Mouse (Mus musculus) heart, adult 8-10 months (tissue): ENCODE measurements around the gene Igsf21. TPM values are rescaled to one million over a fixed set of nuclear protein-coding genes. Genes with fewer than 3 reads are reported as not detected.

ENCODE experiments used
- DNase-seq: peaks from one replicate; pipeline ENCODE4 v3.0.0; 2022; ENCODE audit warnings: low spot score
- total RNA-seq, 4 experiments: library from RNA; stranded (reverse); gene quantifications; 2 replicates each; pipeline ENCODE4 v1.2.4; 2022

Gene Igsf21
- total RNA-seq, 4 experiments from 2014 or later, result 0.12 to 0.52 (median 0.14) TPM; not detected in 1

DNA sequence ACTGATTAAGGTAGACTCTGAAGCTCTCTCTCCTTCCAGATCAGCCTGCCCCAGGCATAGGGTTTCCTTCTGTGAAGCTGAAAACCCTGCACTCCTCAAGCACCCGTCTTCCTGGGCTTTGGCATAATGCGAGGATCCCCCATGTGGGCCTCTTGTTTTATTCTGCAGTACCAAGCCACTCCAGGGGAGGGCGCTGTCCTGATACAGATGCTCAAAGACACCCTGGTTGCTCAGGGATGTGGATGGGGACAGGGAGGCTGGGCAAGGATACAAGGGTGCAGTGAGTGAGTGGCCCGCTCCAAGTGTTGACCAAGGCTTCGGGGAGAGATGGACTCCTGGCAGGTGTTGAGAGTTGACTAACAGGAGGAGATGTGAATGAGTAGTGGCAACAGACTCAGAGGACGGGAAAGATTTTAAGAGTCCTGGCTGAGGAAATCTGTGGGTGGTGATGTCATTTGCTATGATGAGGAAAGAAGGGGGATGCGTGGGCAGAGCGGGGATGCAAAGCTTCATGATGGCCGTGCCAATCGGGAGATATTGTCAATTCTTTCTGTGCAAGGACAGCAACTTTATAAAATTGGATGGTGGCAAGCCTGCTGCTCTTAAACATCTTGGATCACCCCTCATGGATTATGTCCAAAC, 102.6 kb downstream of the Igsf21 start:
- DNase-seq, result no peak

DNA sequence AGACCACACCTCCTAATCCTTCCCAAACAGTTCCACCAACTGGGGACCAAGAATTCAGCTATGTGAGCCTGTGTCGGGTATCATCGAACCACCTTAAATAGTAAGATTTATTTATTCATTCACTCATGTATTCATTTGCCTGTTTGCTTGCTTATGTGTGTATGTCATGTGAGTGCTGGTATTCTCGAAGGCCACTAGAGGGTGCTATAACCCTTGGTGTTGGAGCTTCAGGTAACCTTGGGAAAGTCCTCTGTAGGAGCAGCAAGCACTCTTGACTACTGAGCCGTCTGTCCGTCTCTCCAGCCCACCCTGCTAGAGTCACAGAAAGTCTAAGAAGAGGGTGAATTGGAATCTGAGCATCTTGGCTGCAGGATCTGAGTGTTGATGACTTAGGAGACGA, 103.4 kb downstream of the Igsf21 start:
- DNase-seq, result no peak

DNA sequence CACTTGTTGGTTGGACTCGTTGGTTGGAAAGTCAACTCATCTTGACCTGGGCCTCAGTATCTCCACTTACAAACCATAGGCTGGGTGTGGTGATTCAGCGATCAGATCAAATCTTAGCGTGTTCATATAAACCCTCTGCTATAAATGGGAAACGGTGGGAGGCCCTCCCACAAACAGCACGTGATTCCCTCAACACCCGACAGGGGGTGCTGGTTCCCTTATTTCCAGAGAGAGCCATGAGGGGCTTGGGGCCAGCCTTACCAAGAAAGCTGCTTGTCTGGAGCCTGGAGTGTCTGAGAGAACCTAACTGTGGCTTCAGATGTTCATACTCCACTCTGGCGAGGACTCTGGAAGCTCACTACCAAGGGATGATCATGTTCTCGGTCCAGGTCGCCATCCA, 106.1 kb downstream of the Igsf21 start:
- no peak for DNase-seq

DNA sequence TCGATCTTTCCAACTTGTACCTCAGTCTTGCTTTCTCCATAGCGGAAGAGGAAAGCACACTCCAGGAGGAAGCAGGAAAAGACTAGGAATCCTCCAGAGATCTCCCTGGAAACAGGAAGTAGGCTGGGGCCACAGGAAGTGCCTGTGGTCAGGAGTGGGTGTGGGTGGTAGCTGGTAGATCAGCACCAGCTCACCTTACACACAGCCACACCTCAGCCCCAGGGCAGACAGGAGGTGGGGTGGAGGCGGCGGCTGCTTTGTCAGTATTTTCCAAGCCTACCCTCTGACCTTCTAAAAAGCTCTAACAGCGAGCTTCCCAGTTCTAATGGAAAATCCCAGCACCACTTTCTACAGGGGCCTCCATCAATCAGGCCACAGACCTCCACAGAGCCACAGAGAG, 107.7 kb downstream of the Igsf21 start:
- no peak for DNase-seq

DNA sequence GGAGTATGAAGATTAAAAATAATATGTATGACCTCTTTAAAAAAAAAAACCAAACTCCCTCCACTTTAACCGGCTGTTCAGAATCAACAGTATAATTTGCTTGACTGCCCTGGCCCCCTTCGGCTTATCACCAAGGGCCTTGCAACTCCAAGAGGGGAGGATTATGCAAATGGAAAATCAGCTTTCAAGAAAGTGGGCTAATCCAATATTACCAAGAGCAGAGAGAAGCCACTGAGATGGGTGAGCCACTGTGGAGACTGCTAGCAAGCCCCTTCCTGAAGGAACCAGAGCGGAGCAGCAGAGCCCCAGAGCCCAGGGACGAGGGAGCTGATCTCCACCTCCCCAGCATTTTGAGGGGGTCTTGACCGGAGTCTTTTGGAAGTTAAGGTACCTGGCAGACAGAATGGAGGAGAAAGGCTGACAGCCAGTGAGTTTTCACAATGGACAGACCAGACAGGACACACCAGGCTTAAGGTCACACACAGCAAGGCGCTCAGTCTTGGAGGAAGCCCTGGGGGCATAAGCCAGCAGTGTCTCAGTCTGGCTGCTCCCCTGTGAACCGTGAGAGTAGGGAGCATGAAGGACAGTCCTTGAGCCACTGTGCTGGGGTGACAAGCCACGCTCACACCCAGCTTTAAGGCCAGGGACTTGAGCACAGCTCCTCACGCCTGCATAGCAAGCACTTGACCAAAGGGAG, 114.8 kb downstream of the Igsf21 start:
- no peak for DNase-seq

DNA sequence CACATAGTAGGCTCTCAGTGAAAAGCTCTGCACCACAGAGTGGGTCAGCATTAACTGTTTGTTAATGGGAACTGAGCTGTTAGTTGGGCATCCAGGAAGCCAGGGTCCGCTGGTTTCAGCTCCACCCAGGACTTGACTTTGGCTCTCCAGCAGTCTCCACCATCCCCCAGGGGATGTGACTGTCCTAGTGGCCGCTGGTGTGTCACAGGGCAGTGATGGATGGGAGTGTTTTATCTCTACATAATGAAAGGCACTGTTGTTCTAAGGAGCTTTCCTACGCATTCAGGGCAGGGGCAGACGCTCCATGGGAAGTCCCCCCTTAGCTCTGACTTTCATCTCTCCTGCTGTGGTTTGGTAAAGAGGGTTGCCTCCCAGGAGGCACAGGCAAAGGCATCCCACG, 115.4 kb downstream of the Igsf21 start:
- DNase-seq, result no peak

DNA sequence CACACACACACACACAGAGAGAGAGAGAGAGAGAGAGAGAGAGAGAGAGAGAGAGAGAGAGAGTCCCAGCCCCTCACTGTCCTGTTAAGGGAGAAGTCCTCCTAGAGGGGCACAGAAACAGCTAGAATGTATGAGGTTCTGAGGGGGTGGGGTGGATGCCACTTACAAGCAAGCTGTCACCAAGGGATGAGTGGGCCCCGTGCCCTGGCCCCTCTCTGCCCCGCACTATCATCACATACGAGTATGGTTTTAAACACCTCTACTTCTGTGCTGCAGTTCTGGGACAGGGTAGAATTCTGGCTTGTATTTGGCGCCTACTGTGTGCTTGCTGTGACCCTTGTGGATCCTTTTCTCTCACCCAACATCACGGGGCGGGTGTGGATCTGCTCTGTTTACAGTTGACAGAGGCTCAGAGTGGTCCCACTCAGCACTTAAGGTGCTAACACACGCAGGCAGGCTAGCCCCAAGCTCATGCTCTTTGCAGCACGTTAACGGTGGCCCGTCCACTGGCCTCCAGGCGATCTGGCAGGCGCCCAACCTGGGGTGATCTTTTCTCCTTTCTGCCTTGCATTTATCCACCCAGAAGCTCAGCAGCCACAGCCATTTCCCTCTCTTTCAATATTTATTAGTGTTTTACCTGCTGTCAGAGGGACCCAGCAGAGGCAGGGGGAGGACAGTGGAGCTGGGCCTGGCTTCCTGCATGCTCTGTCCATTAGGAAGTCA, 116.9 kb downstream of the Igsf21 start:
- no peak for DNase-seq

DNA sequence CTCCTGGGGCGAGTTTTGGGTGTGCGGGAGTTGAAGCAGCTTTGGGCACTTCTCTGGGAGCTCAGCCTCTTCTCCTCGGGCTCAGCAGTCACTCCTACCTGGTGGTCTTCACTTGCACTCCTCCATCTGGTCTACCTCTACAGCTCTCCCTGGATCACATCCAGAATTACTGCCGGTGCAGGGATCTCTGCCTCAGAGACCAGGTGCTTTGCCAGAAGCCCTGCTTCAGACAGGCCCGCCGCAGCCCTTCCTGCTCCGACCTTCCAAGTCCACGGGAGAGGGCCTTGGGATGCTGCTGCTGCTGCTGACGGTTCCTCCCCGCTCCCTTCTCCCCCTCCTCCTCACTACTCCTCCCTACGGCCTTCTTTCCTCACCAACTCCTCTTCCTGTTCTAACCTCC, 118.5 kb downstream of the Igsf21 start:
- DNase-seq, result no peak

DNA sequence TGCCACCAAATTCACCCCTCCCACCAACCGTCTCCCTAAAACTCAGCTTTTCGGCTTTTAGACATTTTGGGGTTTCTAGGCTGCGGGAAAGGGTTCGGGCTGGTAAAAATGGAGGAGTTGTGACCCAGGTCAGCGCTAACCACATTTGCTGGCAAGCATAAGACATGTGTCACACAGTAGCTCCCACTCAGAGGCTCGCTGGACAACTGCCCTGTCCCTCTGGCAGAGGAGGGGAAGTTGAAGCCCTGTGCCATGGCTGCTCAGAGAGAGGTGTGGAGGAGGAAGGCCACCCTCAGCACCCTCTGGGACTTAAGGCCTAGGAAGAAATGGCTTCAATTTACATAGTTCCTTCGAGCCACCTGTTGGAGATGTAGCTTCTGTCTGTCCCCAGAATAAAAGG, 120.8 kb downstream of the Igsf21 start:
- no peak for DNase-seq

DNA sequence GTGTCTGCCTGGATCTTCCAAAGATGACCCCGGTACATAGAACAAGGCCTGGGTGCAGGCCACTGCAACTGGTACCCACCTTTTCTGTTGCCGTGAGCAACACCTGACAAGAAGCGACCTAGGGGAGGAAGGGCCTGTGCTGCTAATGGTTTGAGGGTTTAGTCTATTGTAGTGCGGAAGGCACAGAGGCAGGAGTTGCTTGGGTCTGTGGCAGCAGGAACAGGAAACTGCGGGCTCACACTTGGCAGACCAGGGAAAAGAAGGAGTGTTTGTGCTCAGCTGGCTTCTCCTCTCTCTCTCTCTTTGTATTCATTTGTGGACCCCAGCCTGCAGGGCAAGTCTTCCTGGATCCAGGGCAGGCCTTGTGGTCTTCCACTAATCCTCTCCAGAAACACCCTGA, 124.0 kb downstream of the Igsf21 start:
- no peak for DNase-seq

DNA sequence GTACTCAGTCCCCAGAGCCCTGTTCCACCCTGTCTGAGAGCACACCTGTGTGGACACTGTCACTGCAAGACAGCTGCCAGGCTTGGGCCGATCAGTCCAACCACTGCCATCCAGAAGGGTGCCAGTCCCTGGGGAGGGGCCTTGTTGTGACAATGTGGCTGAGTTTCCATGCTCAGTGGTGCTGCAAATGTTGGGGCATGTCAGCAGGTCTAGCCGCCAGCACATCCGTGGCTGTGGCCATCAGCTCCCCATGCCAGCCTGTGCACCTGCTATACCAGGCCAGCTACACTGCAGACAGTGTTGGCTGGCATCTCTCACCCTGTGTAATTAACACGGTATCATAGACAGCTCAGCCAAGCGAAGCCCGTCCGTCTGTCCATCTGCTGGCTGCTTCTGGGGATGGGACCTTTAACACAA, 129.3 kb downstream of the Igsf21 start:
- no peak for DNase-seq

DNA sequence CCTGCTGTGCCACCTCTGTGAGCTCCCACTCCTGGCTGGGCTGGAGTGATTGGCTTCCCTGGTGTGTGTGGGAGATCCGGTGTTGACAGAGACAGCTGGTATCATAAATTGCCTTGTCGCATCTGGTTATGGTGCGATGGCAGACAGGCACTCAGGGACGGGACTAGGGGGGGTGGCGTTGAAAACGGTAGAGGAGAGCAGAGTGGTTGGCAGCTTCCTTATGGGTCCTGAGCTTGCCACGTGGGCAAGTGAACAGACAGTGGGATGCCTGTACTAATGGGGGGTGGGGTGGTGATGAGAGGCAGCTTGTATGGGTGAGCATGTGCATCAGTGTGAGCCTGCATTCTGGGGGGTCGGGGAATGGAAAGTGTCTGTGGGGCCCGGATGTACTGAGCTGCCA, 130.8 kb downstream of the Igsf21 start:
- no peak for DNase-seq

DNA sequence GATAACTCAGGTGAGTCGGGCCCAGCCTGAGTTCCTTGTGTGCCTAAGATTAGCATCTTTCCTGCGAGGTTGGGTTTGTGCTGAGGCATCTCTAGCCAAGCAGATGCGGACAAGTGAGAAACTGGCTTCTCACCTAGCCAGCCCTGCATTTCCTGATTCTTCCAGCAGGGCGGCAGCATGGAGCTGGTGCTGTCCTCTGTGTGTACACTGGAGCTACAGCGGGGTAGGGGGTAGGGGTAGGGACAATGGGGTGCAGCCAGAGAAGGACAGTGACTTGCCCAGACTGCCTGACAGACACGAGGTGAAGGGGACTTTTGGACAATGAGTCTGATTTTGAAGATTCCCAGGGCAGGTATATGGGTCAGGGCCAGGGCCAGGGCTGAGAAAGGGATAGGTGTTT, 131.5 kb downstream of the Igsf21 start:
- DNase-seq, result no peak

DNA sequence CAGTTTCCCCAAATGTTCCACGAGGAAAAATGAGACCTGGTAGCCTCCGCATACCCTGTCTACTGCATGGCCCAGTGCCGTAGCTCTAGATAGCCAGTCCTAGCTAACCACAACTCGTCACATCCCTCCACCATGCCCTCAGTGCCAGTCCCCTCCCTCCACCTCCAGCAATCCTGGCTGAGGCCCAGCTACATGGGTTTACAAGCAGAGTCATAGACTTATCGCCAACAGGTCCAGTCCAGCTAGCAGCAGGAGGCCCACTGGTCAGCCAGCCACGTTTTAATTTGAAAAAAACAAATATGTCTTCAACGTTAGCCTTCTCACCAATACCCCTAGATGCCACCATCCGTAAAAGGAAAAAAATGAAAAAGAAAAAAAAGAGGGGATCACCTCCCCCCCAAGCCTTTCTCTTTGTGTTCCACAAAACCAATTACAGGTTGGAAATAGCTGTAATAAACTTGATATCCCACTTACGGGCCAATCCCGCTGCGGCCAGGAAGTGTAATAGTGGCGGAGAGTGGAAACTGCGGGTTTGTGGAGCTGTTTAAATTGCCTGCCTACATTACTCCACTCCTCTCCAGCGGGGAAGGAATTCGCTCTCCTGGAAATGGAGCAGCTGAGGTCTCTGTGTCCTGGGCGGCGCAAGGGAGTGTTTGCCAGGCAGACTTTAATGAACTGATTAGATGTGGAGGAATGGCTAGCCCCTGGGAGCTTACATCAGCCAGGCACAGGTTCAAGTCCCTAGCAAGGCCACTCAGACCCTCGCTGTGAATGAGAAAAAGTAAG, 132.7 kb downstream of the Igsf21 start:
- DNase-seq, result no peak

DNA sequence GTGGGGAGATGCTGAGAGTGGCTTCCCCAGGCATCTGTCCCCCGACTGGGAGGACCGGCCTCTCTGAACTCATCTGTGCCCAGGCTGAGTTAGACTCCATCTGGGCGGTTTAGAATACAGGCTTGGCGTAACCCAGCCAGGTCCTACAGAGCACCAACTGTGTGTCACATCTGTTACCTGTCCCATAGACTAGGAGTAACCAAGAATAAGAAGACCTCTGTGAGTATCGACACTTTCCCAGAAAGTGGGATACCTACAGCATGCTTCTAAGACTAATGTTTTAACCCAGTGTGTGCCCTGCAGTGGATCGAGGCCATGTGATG, 137.0 kb downstream of the Igsf21 start:
- DNase-seq, result no peak

DNA sequence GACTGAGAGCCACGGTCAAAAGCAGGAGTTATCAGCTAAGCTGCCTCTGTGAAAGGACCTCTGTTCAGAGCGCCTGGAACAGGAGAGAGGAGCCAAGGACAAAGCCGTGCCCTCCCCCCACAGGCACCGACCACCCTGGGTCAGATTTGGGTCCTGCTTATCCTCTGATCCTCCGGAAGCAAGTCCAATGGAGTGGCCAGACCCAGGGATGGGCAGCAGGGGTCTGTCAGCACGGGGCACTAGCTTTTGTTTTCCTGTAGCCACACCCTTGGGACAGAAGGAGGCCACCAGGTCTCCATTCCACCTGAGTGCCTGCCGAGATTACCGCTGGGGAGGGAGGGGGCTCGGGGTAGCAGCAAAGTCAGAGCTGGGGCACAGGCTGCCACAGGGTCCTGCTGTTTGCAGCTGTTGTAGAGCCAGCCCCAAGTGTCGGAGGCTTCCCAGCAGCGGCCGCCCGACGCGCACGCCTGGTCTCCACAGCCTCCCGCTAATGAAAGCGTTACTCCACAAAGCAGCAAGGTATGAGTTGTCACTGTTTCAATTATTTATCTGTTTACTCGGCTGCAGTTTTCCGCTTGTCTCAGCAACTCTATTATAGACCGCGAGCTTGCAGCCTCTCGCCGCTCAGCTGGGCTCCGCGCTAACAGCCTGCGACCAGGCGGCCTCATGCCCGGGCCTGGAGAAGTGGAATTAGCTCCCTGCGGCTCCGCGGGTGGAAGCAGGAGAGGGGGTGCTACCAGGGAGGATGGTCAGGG, 137.5 kb downstream of the Igsf21 start:
- DNase-seq, result no peak

DNA sequence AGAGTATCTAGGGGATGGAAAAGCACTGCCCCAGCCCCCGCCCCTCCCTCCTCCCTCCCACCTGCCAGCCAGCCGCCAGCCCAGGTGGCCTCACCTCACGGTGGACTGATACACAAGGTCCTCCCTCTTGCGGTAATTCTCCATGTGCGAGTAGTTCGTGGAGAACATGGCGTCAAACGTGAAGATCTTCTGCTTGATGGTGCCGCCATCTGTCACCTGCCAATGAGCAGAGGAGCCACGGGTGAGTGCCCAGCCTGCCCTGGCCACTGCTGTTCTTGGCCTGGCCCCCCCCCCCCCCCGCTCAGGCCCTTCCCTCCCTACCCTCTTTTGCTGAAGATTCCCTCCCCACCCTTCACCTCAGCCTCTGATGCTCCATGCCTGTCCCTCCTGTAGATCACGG, 139.4 kb downstream of the Igsf21 start:
- DNase-seq, result no peak

DNA sequence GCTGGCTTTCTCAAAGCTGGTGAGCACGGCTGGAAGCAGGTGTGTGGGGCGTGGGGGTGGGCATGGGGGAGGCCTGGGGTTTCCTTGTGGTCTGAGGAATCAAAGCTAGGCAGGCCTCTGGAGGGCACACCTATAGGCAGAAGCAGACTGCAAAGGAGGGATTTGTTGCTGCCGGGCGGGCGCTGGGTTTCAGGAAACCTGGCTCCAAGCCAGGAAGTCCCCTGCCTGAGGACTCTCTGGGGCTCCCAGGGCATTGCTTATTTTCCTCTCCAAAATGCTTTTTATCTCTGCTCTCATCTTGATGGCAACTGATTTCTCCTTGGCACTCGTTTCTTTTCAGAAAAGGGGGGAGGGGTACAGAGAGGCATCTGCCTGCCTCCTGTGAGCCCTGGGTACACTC, 141.8 kb downstream of the Igsf21 start:
- no peak for DNase-seq

DNA sequence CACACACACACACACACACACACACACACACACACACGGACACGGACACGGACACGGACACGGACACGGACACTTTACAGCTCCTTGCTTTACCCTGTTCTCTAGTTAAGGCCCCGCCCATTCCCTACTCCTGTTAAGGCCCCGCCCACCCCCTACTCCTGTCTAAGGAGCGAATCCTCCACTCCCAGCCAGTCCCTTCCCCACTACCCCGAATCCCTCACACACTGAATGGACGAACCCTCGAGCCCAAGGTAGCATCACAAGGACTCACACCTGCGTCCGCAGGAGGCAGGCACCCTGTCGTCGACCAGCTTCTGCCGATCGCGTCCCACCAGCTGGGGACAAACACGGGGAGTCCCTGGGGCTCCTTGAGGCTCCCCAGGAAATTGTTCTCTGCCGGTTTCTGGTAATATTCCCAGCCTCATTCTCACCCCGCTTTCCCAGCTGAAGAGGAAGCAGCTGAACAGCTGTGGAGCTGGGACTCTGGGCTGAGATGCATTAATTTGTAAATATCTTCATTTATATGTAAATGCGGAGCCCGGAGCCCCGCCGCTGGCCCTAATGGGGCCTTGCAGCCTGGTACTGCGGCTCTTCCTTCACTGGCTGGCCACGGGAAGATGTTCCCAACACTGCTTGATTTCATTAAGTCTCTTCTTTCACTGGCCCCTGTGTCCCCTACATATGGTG, 143.1 kb downstream of the Igsf21 start:
- DNase-seq, result no peak

DNA sequence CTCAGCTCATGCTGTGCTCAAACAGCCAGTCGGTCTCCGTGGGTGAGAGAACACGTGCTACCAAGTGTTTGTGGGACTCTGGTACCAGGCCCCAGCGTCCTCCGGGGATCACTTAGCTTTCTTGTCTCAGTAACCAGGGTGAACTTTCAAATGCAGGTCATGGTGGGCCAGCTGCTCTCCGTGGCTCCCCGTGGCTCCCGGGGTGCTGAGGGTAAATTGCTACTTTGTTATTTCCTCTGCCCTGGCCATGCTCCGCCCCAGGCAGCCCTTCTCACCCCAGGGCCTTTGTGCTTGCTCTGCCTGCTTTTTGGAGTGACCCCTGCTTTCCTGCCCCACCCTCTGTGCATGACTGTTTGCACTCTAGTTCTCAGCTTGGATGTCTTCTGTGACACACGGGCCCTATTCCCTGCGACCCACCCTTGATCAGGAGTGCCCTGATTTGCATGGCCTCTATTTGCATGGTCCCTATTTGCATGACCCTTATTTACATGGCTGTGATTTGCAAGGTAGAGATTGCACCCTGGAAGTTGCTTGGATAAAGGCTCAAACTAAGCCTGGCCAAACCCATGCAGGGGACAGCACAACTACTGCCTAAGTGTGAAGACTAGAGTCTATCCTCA, 143.9 kb downstream of the Igsf21 start:
- no peak for DNase-seq

DNA sequence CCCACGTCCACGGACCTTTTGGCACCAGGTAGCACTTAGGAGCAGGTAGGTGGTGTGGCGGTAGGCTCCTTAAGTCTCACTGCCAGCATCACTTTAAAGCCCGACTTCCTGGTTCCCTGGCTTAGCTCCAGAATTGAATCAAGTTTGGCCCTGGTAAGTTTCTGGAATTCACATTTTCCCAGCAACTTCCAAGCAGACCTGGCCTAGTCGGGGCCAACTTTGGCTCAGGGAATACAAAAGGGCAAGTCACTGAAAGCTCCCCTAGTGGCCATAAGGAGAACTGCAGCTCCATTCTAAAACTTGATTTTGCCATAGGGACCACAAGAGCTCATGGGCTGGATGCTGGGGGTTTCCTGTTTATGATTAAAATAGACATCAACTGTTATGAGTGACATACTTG, 145.5 kb downstream of the Igsf21 start:
- DNase-seq, result no peak
